Mouse (Mus musculus): Measurements from ENCODE around the gene Elk3.

The Elk3 gene

GRCm38 (mm10) chr10:93328321-93328720, 17.4 kb upstream of the Elk3 start:
- DNase-seq, result no peak

- no peak for DNase-seq
Observed at GRCm38 (mm10) chr10:93327187-93327586, 16.3 kb upstream of the Elk3 start.

GRCm38 (mm10) chr10:93326741-93327100, 15.8 kb upstream of the Elk3 start:
- no peak for DNase-seq

- no peak for DNase-seq
Observed at GRCm38 (mm10) chr10:93325804-93326740, 15.1 kb upstream of the Elk3 start.

GRCm38 (mm10) chr10:93325369-93325768, 14.4 kb upstream of the Elk3 start:
- peak; percentile 20 to 33 for DNase-seq

- DNase-seq, result no peak
Observed at GRCm38 (mm10) chr10:93324438-93324837, 13.5 kb upstream of the Elk3 start.

GRCm38 (mm10) chr10:93323659-93324058, 12.7 kb upstream of the Elk3 start:
- DNase-seq, result no peak

- no peak for DNase-seq
Observed at GRCm38 (mm10) chr10:93321763-93322162, 10.8 kb upstream of the Elk3 start.

GRCm38 (mm10) chr10:93320148-93320547, 9.2 kb upstream of the Elk3 start:
- no peak for DNase-seq

- no peak for DNase-seq
Observed at GRCm38 (mm10) chr10:93319526-93320063, 8.7 kb upstream of the Elk3 start.

- no peak for DNase-seq
Observed at GRCm38 (mm10) chr10:93316909-93317308, 6.0 kb upstream of the Elk3 start.

- DNase-seq, result no peak
Observed at GRCm38 (mm10) chr10:93311576-93311975, 641 bp upstream of the Elk3 start.

- DNase-seq, result peak; percentile 71 to 74
Observed at GRCm38 (mm10) chr10:93309934-93310621, 857 bp downstream of the Elk3 start.

- DNase-seq, result peak; percentile 48 to 54
Observed at GRCm38 (mm10) chr10:93309131-93309933, 1.6 kb downstream of the Elk3 start.

GRCm38 (mm10) chr10:93306367-93306766, 4.6 kb downstream of the Elk3 start:
- no peak for DNase-seq

- DNase-seq, result no peak
Observed at GRCm38 (mm10) chr10:93305946-93306345, 5.0 kb downstream of the Elk3 start.

- no peak for DNase-seq
Observed at GRCm38 (mm10) chr10:93303231-93303630, 7.7 kb downstream of the Elk3 start.

GRCm38 (mm10) chr10:93301831-93302230, 9.1 kb downstream of the Elk3 start:
- no peak for DNase-seq

- no peak for DNase-seq
Observed at GRCm38 (mm10) chr10:93298208-93298607, 12.7 kb downstream of the Elk3 start.

- DNase-seq, result no peak
Observed at GRCm38 (mm10) chr10:93297774-93298173, 13.2 kb downstream of the Elk3 start.

- no peak for DNase-seq
Observed at GRCm38 (mm10) chr10:93294547-93295219, 16.3 kb downstream of the Elk3 start.

GRCm38 (mm10) chr10:93293621-93294020, 17.3 kb downstream of the Elk3 start:
- no peak for DNase-seq
